Mouse (Mus musculus) thymus, postnatal 25 days (tissue): Measurements from ENCODE around the gene Phpt1.
A peak's percentile ranks its signal among the peaks of the same experiment; 100 is the strongest.

Experiments
- DNase-seq: peaks from one replicate; pipeline ENCODE4 v3.0.0; 2022

The Phpt1 gene

DNA sequence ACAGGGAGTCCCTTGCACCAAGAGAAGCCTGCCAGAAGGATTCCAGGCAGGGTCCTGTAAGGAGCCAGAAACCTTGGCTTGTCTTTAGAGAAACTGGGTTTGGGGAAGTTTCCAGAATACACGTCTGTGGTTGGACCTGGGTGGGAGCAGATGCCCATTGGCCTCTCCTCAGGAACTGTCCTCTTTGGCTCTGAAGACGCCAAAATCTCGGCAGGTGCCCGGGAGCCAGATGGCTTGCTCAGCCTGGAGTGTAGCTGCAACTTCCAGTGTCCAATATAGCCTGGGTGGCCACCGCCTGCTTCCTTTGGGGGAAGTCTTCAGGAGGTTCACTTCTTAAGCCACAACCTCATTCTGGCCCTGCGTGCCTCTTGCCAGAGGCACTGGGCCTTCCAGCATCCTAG, 6.9 kb upstream of the Phpt1 start:
- no peak for DNase-seq

DNA sequence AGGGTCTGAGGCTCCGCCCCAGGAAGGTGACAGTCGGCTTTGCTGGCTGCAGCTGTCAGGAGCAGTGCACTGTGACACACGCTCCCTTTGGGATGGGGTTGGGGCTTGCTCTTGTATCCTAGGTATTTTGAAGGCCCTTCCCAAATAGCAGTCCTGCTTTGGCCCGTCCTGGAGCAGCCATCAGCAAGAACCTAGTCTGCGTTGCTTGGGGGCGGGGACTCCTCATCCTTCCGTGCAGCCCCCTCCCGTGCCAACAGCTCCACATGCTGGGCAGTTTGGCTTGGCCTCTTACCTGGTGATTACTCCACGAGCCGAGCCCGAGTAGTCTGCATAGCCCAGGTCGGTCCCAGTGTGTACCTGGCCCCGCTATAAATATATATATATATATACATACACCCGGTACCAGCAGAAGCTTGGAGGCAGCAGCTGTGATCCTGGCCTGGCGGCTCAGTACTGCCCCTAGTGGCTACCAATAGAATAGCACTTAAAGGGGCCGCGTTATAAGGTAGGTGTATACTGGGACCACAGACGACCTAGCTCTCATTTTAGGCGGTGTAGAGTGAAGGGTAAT, 6.4 kb upstream of the Phpt1 start, which contains the start of gene Ajm1:
Gene Ajm1, minus strand, starts transcription at position 464 of the 571 bp plus-strand sequence.
- DNase-seq: peak; percentile 76

DNA sequence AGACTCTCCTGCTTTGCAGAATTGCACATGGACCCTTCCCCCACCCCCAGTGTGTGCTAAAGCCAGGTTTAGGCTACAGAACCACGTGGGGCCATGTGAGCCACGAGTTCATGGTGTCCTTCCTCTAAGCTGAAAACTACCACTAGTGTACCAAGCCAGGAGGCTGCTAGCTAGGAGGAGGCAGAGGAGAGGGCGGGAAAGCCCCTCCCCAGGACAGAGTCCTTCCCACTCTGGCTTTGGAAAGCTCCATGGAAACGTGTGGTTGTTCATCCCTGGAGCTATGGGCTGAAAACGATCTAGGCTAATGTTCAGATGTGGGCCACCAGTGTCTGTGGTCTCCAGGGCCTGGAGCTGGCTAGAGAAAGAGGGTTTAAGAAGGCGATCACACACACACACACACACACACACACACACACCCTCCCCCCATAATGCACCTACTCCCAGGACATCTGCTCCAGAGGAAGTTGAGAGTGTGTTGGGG, 5.6 kb upstream of the Phpt1 start:
- DNase-seq: no peak

DNA sequence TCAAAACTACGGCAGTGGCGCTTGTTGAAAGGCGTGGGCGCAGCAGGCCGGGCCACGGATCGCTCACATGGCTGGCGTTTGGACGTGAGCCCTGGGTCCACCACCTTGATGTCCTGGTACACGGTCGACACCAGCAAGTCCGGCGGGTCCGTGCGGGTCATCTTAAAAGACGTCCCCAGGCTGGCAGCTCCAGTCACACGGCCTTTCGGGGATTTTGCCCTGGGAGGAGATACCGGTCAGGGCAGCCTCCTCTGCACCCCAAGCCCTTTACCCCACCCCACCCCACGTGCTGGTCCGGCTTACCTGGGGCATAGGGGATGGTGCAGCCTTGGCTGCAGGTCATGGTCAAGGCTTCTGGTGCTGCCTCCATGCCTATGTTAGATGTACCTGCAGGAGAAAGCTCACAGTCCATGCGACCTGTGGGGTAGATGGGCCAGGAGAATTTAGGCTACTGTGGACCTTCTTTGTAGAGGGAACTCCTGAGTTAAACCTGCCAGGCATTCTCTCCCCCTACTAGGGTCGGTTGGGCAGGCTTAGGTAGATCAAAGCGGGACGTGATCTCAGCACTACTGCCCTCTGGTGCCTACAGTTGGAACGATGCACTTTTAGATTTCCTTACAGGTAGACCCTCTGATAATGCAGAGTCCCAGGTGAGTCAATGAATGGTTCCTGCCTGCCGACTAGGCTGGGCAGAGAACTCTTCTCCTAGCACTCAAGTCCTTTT, 4.9 kb upstream of the Phpt1 start:
- DNase-seq: peak; percentile 78

DNA sequence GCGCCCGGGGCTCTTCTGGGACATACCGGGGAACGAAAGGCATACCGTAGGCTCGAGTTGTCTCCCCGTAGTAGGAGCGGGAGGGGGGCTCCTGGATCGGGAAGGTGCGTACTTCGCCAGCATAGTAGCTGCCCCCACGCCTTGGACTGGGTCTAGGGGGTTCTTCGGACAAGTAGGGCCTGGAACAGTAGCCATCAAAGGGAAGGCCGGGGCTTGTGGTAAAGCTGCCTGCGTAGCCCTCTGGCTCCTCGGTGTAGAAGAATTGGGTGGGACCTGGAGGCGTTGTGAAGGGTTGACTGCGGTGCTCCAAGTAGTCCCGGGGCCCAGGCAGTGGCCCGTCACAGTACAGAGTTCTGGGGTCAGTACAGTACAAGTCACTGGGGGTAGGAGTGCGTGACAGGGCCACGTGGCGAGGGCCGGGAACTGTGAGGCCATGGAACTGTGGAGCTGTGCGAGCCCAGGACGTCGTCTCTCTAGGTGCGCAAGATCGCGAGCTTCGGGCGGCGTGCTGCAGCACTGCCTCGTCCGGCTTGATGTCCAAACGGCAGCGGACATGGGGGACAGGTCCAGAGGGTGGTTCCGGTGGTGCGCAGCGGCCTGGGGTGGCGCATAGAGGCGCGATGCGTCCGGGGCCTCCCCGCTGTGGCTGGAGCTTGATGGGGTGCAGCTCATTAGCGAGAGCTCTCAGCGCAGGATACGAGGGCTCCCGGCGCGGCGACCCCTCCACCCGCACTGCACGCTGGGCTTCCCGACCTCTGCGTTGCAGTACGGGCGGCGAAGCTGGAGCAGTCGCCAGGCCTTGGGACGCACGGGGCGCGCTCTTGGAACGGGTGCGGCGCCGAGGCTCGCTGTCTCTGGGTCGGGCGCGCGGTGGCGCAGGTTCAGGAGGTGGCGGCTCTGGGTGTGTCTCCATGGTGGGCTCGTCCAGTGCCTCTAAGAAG, 4.0 kb upstream of the Phpt1 start:
- DNase-seq: no peak

DNA sequence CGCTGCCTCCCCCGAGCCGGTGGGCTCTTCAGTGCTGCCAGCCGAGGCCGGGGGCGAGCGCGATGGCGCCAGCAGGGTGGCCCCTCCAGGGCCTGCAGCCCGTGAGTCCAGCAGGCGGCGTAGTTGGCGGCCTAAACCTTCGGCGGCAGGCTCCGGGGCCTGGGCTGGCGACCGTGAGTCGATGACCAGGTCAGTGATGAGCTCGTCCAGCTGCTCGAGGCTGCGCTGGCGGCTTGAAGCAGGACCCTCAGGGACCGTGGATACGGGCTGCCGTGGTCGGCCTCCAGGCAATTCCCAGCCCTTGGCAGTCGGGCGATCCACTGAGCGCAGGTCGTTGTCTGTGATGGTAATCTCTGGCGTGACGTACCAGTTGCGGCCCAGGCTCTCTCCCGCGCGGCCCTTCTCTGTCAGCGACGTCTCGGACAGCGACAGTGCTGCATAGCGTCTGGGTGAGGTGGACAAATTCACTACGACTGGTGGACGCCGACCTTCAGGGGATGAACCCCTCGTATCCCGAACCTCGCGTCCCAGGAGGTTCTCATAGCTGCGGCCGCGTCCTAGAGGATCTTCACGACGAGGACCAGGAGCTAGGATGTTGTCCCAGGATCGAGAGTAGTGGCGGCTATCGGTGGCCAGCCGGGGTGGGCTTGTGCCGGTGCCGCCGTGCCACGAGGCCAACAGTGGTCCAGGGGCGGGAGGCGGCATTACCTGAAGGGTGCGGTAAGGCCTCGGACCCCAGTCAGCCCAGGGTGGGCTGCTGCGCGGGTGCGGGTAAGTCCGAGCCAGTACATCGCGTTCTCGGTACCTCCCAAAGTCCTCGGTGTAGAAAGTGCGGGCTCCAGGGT, 3.1 kb upstream of the Phpt1 start:
- DNase-seq: no peak

DNA sequence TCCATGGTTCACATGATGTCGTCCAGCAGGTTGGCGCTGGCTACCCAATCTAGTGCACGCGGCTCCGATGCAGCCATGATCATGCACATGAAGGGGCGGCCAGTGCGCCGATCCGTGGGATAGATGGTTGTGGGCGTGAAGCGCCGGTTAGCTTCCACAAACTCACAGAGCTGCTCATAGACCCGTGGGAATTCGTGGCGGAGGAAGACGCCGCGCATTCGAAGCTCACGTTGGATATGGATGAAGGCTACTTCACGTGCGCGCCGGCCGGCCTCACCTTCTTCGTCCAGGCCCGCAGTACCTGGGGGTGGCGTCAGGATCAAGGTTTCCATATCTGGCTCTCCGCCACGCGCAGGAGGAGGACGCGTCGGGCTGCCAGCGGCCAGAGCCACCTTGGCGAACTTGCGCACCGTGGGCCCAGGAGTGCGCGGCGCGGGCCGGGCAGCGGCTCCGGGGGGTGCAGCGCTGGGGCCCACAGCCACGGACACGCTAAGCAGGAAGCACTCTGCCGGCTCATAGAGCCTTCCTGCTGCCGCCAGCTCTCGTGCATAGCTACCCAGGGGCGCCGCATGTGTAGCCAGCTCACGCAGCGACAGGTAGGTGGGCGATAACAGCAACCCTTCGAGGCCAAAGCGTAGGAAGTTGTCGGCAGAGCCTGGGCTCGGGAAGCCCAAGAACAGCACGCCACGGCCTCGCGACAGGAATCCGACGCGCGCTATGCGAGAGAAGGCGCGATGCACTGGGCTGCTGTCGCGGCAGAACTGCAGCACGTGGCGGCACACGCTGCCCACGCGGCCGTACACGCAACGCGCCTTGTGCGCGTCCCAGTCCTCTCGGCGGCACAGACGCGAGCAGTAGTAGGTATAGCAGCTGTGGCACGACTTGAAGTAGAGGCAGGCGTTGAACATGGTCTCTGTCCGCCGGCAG, 2.2 kb upstream of the Phpt1 start:
- no peak for DNase-seq

DNA sequence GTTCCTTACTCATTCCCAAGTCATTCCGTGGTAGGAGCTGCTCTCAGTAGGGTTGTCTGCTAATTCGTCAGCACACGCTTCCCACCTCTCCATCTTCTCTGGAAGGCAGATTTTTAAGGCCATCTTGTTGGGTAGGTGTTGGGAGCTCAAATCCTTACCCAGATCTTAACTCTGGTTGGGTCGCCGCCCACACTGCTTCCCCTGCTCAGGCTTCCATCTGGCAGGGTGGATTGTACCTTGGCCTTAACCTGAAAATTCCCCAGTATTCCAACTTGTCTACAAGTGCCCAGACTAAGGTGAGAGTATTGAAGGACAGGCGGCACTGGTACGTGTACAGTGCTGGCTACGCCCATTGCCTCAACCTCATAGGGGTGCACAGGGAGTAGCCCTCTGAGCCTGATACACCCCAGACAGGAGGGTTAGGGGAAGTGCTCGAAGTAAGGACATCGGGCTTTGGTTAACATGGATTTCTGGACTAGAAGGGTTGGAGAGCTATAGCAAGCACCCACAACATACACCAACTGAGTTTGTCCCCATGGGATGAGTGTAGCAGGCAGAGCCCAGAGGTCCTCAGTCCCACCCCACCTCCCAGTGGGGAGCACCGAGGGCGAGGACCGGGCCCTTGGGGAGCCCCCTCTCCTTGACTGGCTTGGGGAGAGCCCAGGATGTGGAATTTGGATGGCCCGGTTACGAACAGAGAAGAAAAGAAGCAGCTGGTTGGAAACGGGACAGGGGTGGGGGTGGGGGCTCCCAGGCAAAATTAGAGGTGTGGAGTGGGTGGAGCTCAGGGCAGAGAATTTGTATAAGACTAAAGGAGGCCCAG, 1.2 kb upstream of the Phpt1 start:
- DNase-seq: no peak

DNA sequence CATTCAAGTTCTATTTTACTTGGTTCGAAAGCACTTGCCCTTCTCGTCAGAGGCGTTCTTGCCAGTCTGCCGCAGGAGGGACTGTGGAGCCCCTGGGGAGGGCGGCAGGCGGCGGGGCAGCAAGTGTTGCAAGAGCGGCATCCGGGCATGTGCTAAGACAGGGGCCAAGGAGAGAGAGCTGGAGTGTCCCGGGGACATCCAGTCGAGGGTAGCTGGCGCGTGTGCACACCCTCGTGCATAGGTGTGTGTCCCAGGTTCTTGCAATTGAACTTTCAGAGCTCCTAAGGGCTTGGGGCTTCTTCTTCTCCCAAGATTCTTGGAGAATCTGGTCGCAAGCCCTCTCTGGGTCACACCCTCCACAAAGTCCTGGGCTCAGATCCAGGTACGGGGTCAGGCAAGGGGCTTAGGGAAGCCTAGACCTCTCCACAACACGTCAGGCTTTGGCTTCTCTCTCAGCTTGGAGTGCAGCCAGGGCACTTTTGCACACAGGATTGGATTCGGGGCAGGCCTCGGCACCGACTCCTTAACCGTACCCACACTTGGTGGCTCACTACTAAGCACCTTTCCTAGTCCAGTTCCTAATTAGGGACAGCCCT, 506 bp upstream of the Phpt1 start:
- peak; percentile 67 for DNase-seq

DNA sequence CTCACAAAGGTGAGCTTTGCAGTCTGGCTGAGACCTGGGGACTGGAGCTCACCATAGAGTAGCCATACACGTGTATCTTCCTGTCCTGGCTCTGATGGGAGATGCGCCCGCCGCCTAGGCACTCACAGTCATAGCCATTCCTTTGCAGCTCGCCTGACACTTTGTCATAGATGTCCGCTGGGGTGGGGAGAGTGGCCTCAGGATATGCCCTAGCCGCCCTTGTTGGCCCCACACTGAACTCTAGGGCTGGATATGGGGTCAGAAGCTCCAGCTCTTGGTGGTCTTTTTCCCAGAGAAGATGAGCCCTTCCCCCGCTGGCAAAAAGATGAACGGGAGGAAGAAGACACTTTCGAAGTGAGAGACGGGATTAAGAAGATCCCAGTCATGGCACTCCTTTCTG, 888 bp downstream of the Phpt1 start:
- no peak for DNase-seq

DNA sequence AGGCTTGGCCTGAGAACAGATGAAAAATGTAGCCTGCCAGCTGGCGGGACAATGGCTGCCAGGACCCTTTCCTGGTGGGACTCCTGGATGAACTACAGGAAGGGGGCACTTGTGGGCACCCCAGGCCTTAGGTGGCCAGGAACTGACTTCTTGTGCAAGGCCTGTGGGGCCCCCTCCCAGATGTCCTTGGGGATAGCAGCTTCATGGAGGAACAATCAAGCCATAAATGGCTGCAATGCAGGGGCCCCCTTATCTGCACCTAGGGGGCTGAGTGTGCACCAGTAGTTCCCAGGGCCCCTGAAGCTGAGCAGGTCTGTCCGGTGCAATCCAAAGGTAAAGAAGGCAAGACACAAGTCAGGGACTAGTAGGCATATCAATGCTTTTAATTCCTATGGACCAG, 2.0 kb downstream of the Phpt1 start:
- no peak for DNase-seq

DNA sequence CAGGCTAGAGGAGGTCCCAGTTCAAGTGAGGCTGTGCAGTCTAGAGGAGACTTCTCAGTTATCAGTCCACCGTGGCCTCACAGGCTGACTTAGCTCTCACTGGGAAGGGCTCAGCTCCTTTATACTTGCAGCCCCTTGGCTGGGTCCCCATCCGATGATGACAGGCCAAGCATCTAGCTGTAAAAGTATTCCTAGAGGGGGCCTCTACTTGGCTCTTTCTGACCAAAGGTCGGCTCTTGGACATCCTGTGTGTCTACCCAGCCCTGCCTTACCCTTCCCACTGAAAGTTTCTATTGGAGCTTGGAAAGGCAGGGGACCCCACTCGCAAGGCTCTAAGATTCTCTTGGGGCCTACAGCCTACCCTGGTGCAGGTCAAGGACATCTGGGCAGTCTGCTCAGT, 3.8 kb downstream of the Phpt1 start:
- no peak for DNase-seq

DNA sequence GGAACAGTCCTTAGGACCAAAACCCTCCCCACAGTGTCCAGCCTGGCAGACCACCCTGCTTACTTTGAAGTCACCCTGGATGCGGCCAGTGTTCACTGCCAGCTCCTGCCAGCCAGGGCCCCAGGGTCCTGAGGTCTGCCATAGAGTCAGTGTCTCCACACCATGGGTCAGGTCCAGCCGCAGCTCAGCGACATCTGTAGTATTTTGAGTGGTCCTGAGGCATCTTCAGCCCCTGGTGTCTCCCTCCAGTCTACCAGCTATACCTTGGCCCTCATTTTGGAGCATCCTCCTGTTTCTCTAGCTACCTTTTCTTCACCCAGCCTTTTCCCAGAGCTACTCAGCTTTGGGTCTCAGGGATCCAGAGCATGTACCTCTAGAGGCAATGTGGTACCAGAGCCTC, 5.7 kb downstream of the Phpt1 start:
- no peak for DNase-seq

DNA sequence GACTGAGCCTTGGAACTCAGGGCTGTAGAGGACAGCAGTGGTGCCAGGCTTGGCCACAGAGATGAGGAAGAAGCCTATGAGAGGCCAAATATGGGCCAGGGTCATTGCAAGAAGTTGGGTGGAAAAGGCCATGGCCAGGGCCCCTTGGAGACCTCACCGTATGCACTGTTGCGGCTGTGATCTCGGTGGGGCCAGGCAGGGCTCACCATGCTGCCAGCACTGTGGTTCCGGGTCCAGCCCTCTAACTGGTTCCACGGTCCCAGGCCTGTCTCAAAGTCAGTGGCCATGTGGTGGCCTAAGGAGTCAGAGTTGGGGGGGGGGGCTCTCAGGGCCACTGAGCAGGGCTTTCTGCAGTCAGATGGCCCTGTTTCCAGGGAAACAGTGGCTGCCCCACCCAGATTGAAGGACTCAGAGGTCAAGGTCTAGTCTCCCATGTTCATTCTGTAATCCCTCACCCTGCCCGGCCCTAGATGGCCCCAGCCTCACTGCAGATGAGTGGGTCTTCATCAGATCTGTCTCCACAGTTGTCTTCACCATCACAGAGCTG, 6.5 kb downstream of the Phpt1 start:
- no peak for DNase-seq

DNA sequence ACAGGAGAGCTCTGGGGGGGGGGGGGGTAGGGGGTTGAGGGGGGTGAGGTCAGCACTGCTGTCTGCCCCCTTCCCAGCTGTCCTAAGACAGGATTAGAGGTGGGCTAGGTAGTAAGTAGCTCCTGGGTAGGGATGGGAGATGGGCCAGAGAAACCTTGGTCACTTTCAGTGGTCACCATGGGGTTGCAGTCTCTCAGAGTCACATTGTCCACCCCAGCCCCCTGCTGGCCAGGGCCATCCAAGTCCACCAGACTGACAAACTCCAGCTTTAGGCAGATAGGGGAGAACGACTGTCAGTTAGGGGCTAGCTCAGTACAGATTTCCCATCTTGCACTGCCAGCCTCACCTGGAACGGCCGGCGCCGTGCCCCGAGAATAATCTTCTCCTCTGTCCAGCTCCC, 8.5 kb downstream of the Phpt1 start:
- no peak for DNase-seq

DNA sequence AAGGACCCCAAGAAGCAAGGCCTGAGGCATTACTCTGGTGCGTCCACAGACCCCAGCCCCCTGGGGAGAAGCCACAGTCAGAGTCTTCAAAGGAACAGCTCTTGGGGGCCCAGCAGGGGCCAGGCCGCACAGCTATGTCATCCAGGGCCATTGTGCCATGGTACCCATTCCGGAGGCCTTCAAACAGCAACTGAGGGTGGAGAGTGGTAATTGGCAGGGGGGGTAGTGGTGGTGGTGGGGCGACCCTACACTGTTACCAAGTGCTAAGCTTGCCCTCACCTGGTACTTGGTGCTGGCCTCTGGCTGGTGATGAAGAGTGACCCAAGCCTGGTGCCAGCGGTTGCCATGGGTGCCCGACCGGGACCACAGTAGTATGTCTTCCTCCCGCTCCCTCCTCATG, 9.3 kb downstream of the Phpt1 start:
- no peak for DNase-seq

DNA sequence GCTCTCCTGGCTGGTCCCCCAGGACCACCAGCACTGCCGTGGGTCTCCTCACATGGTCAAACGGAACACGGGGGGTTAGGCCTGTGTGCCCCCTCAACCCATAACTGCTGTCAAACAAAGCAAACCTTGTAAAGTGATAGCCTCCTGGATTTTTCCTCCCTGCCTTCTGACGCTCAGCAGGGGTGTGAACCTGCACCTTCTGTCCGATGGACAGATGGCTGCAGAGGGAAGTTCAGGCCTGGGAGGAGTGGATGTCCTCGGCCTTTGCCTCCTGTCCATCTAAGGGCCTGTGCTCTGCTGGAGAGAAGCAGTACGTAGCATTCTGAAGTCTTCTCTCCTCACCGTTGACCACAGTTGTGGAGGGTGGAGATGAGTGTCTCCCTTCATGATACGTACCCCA, 13.1 kb downstream of the Phpt1 start:
- DNase-seq: no peak

DNA sequence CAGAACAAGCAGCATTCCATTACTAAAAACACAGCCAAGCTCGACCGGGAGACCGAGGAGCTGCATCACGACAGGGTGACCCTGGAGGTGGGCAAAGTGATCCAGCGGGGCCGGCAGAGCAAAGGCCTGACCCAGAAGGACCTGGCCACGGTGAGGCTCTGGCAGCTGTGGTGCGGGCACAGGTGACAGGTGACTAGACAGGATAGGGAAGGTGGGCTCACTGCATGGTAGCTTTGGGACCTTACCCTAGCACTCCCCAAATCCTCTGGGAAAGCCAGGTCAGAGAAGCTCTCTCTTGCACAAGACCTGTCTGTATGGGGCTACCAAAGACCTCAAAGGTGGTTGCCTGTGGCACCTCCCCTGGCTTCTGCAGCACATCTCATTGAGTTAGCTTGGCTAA, 14.5 kb downstream of the Phpt1 start:
- no peak for DNase-seq

DNA sequence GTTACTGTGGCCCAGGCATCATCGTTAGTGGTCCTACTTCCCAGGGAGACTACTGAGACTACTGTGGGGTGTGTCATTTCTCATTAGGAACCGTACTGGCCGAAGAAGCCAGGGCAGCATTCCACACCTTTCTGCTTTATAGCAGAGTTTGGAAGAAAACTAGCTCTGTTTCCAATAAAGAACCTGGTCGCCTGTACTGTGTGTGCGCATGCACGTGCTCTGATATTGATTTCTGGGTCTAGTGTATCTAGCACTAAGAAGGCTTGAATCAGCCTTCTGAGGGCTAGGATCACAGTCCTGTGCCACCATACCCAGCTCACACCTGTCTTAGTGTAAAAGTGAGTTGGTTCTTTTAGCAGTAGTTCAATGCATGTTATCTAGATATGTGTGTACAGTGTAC, 16.2 kb downstream of the Phpt1 start:
- no peak for DNase-seq

DNA sequence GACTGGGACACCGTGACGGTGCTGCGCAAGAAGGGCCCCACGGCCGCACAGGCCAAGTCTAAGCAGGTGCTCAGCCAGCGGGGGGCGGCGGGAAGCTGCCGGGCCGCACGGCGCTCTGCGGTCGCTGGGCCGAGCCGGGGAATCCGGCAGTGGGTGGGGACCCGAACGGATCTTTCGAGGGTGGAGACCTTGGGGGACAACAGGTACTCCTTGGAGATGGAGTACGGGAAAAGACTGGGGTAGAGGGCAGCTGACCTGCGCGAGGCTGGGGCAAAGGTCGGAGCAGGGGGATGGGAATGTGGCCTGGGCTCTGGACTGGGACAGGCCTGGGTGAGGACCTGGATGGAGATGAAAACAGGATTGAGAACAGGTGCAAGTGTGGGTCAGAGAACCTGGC, 17.1 kb downstream of the Phpt1 start:
- no peak for DNase-seq
